Mouse (Mus musculus): ENCODE measurements at regions not wholly inside any gene's neighbourhood (a gene's known extent, or its start where the extent isn't known, plus 50 kb on each side); places are given as distances from the start of the nearest gene placed in this dataset.
"Not testable (repeated sequence)": the region's sequence is repeated elsewhere in the genome, so short reads cannot be mapped to it uniquely, and the experiment has no call there.

GRCm38 (mm10) chr1:41916730-41917347 lies 778.7 kb upstream of the Pou3f3 start:
- H3K4me3 ChIP-seq: no peak overlapping the region
- WGBS: 95% methylated on average over 4 of the region's 4 CpGs
- no peaks in the 10 kb centered on the region for H3K27me3 ChIP-seq (ENCODE audit: low read depth, poor library complexity, severe bottlenecking)
- H3K27ac ChIP-seq (replicated peaks): no peak overlapping the region
- no peak for DNase-seq (ENCODE audit: low spot score)
- H3K4me1 ChIP-seq: peaks cover 18% of the 10 kb centered on the region
- H3K9me3 ChIP-seq (replicated peaks): no peaks in the 10 kb centered on the region
- no peaks in the 10 kb centered on the region for H3K36me3 ChIP-seq

- H3K36me3 ChIP-seq; H3K27ac ChIP-seq (replicated peaks); H3K9me3 ChIP-seq (replicated peaks); H3K27me3 ChIP-seq (ENCODE audit: low read depth, poor library complexity, severe bottlenecking); H3K4me3 ChIP-seq; DNase-seq (ENCODE audit: low spot score): not testable (repeated sequence)
- H3K4me1 ChIP-seq: peaks cover 18% of the 10 kb centered on the region
- WGBS: 81% methylated on average over 5 of the region's 5 CpGs
Measured at GRCm38 (mm10) chr1:41917807-41918206, 777.8 kb upstream of the Pou3f3 start.

- no peaks in the 10 kb centered on the region for H3K27me3 ChIP-seq (ENCODE audit: low read depth, poor library complexity, severe bottlenecking)
- no peak for DNase-seq (ENCODE audit: low spot score)
- no peaks in the 10 kb centered on the region for H3K36me3 ChIP-seq
- peak overlapping the region; percentile 55 for H3K27ac ChIP-seq (replicated peaks)
- H3K4me3 ChIP-seq: no peak overlapping the region; the same call in 1 of the 2 replicates
- H3K9me3 ChIP-seq (replicated peaks): no peaks in the 10 kb centered on the region
- peaks cover 18% of the 10 kb centered on the region for H3K4me1 ChIP-seq
- WGBS: 36% methylated on average over 11 of the region's 11 CpGs
Measured at GRCm38 (mm10) chr1:41918394-41919262, 776.9 kb upstream of the Pou3f3 start.

- no peak overlapping the region for H3K4me3 ChIP-seq
- DNase-seq (ENCODE audit: low spot score): no peak
- H3K27me3 ChIP-seq (ENCODE audit: low read depth, poor library complexity, severe bottlenecking): no peaks in the 10 kb centered on the region
- no peaks in the 10 kb centered on the region for H3K4me1 ChIP-seq
- WGBS: 88% methylated on average over 1 of the region's 1 CpGs
- no peaks in the 10 kb centered on the region for H3K9me3 ChIP-seq (replicated peaks)
- no peak overlapping the region for H3K27ac ChIP-seq (replicated peaks)
- no peaks in the 10 kb centered on the region for H3K36me3 ChIP-seq
Measured at GRCm38 (mm10) chr1:41933777-41934176, 761.8 kb upstream of the Pou3f3 start.

GRCm38 (mm10) chr1:41935912-41936478 lies 759.6 kb upstream of the Pou3f3 start:
- Histone ChIP-seq H3K9me3 (replicated peaks) (no peaks in the 10 kb centered on the region), H3K4me1 (no peaks in the 10 kb centered on the region), H3K4me3 (no peak overlapping the region), H3K27me3 (ENCODE audit: low read depth, poor library complexity, severe bottlenecking) (no peaks in the 10 kb centered on the region), H3K36me3 (no peaks in the 10 kb centered on the region), H3K27ac (replicated peaks) (no peak overlapping the region)
- DNase-seq (ENCODE audit: low spot score): no peak
- 73% methylated on average over 7 of the region's 7 CpGs for WGBS

- no peak for DNase-seq (ENCODE audit: low spot score)
- Histone ChIP-seq H3K4me3 (no peak overlapping the region), H3K9me3 (replicated peaks) (no peaks in the 10 kb centered on the region), H3K4me1 (no peaks in the 10 kb centered on the region), H3K27ac (replicated peaks) (no peak overlapping the region), H3K27me3 (ENCODE audit: low read depth, poor library complexity, severe bottlenecking) (no peaks in the 10 kb centered on the region), H3K36me3 (no peaks in the 10 kb centered on the region)
- WGBS: 64% methylated on average over 2 of the region's 2 CpGs
Measured at GRCm38 (mm10) chr1:41960982-41961381, 734.6 kb upstream of the Pou3f3 start.

- no peaks in the 10 kb centered on the region for H3K36me3 ChIP-seq
- no peaks in the 10 kb centered on the region for H3K9me3 ChIP-seq (replicated peaks)
- no peak overlapping the region for H3K27ac ChIP-seq (replicated peaks)
- H3K4me1 ChIP-seq: no peaks in the 10 kb centered on the region
- WGBS: 89% methylated on average over 5 of the region's 5 CpGs
- no peak for DNase-seq (ENCODE audit: low spot score)
- H3K27me3 ChIP-seq (ENCODE audit: low read depth, poor library complexity, severe bottlenecking): no peaks in the 10 kb centered on the region
- no peak overlapping the region for H3K4me3 ChIP-seq
Measured at GRCm38 (mm10) chr1:41981545-41981944, 714.0 kb upstream of the Pou3f3 start.

GRCm38 (mm10) chr1:42006235-42006634 lies 689.3 kb upstream of the Pou3f3 start:
- Histone ChIP-seq H3K4me3 (no peak overlapping the region), H3K4me1 (no peaks in the 10 kb centered on the region), H3K9me3 (replicated peaks) (no peaks in the 10 kb centered on the region), H3K27ac (replicated peaks) (no peak overlapping the region), H3K36me3 (no peaks in the 10 kb centered on the region), H3K27me3 (ENCODE audit: low read depth, poor library complexity, severe bottlenecking) (no peaks in the 10 kb centered on the region)
- 89% methylated on average over 6 of the region's 6 CpGs for WGBS
- no peak for DNase-seq (ENCODE audit: low spot score)

GRCm38 (mm10) chr1:42008046-42008445 lies 687.5 kb upstream of the Pou3f3 start:
- Histone ChIP-seq H3K27ac (replicated peaks) (no peak overlapping the region), H3K4me1 (peaks cover 5% of the 10 kb centered on the region), H3K27me3 (ENCODE audit: low read depth, poor library complexity, severe bottlenecking) (no peaks in the 10 kb centered on the region), H3K4me3 (no peak overlapping the region), H3K36me3 (no peaks in the 10 kb centered on the region), H3K9me3 (replicated peaks) (no peaks in the 10 kb centered on the region)
- no peak for DNase-seq (ENCODE audit: low spot score)
- WGBS: 94% methylated on average over 3 of the region's 3 CpGs

- no peak for DNase-seq (ENCODE audit: low spot score)
- no peak overlapping the region for H3K27ac ChIP-seq (replicated peaks)
- H3K27me3 ChIP-seq (ENCODE audit: low read depth, poor library complexity, severe bottlenecking): no peaks in the 10 kb centered on the region
- no peaks in the 10 kb centered on the region for H3K9me3 ChIP-seq (replicated peaks)
- no peak overlapping the region for H3K4me3 ChIP-seq
- WGBS: 87% methylated on average over 3 of the region's 3 CpGs
- H3K4me1 ChIP-seq: peaks cover 5% of the 10 kb centered on the region
- no peaks in the 10 kb centered on the region for H3K36me3 ChIP-seq
Measured at GRCm38 (mm10) chr1:42012911-42013310, 682.7 kb upstream of the Pou3f3 start.

GRCm38 (mm10) chr1:42018966-42019365 lies 676.6 kb upstream of the Pou3f3 start:
- no peaks in the 10 kb centered on the region; the same call in 1 of the 2 replicates for H3K9me3 ChIP-seq (replicated peaks)
- no peak overlapping the region for H3K4me3 ChIP-seq
- WGBS: 63% methylated on average over 2 of the region's 2 CpGs
- no peaks in the 10 kb centered on the region for H3K36me3 ChIP-seq
- DNase-seq (ENCODE audit: low spot score): no peak
- H3K4me1 ChIP-seq: no peaks in the 10 kb centered on the region
- H3K27ac ChIP-seq (replicated peaks): no peak overlapping the region
- H3K27me3 ChIP-seq (ENCODE audit: low read depth, poor library complexity, severe bottlenecking): no peaks in the 10 kb centered on the region

- no peak for DNase-seq (ENCODE audit: low spot score)
- no peaks in the 10 kb centered on the region; the same call in 1 of the 2 replicates for H3K9me3 ChIP-seq (replicated peaks)
- no peak overlapping the region for H3K4me3 ChIP-seq
- H3K27ac ChIP-seq (replicated peaks): no peak overlapping the region
- no peaks in the 10 kb centered on the region for H3K4me1 ChIP-seq
- no peaks in the 10 kb centered on the region for H3K36me3 ChIP-seq
- 89% methylated on average over 6 of the region's 6 CpGs for WGBS
- no peaks in the 10 kb centered on the region for H3K27me3 ChIP-seq (ENCODE audit: low read depth, poor library complexity, severe bottlenecking)
Measured at GRCm38 (mm10) chr1:42025781-42026180, 669.8 kb upstream of the Pou3f3 start.

- H3K36me3 ChIP-seq: no peaks in the 10 kb centered on the region
- WGBS: 84% methylated on average over 5 of the region's 5 CpGs
- H3K4me3 ChIP-seq: no peak overlapping the region
- no peak for DNase-seq (ENCODE audit: low spot score)
- H3K9me3 ChIP-seq (replicated peaks): no peaks in the 10 kb centered on the region; the same call in 1 of the 2 replicates
- no peak overlapping the region for H3K27ac ChIP-seq (replicated peaks)
- H3K4me1 ChIP-seq: no peaks in the 10 kb centered on the region
- no peaks in the 10 kb centered on the region for H3K27me3 ChIP-seq (ENCODE audit: low read depth, poor library complexity, severe bottlenecking)
Measured at GRCm38 (mm10) chr1:42026423-42026822, 669.1 kb upstream of the Pou3f3 start.
